Mouse (Mus musculus) thymus, adult 2 months (tissue): ENCODE data around the gene Pah. TPM values are rescaled to one million over a fixed set of nuclear protein-coding genes. Genes with fewer than 3 reads are reported as not detected.

Experiments
- DNase-seq: peaks from one replicate; pipeline ENCODE4 v3.0.0; 2021
- H3K27ac ChIP-seq: fragments of 200-500 bp; 2 replicates; pipeline ENCODE4 v1.5.1; 2012; ENCODE audit warnings: low read length, control low read depth; ENCODE audit not compliant: control insufficient read depth, insufficient read depth
- H3K27me3 ChIP-seq: fragments of 200-500 bp; 2 replicates; pipeline ENCODE4 v1.6.1; 2012; ENCODE audit warnings: mild to moderate bottlenecking, low read length, moderate library complexity, mixed read lengths; ENCODE audit not compliant: control insufficient read depth, insufficient read depth
- H3K36me3 ChIP-seq: fragments of 200-500 bp; 2 replicates; pipeline ENCODE4 v1.6.1; 2012; ENCODE audit warnings: mild to moderate bottlenecking, low read length, moderate library complexity; ENCODE audit not compliant: control insufficient read depth, insufficient read depth
- H3K4me1 ChIP-seq: fragments of 200-500 bp; replicated peaks from 2 replicates; pipeline ENCODE4 v1.6.1; 2012; ENCODE audit warnings: low read length; ENCODE audit not compliant: control insufficient read depth, insufficient read depth
- H3K4me3 ChIP-seq: fragments of 200-500 bp; 2 replicates; pipeline ENCODE4 v1.5.1; 2012; ENCODE audit warnings: mild to moderate bottlenecking, low read length, control low read depth, moderate library complexity; ENCODE audit not compliant: control insufficient read depth, insufficient read depth
- CTCF ChIP-seq: fragments of 200-500 bp; IDR thresholded peaks from 2 replicates; pipeline ENCODE4 v1.5.1; 2012; ENCODE audit warnings: mild to moderate bottlenecking, control low read depth, low read length, moderate library complexity, borderline replicate concordance; ENCODE audit not compliant: control insufficient read depth, poor library complexity, insufficient read depth; ENCODE audit errors: extremely low read depth
- POLR2A ChIP-seq: fragments of 200-500 bp; IDR thresholded peaks from 2 replicates; pipeline ENCODE4 v1.6.1; 2012; ENCODE audit warnings: mild to moderate bottlenecking, low read length, control low read depth, moderate library complexity; ENCODE audit not compliant: control insufficient read depth, poor library complexity, insufficient read depth; ENCODE audit errors: extremely low read depth
- WGBS: fragments of 180-500 bp; shearing (Covaris S2); methylation state at CpG from one replicate; pipeline ENCODE4 v1.1.7; 2018; 5-methylcytosine and 5-hydroxymethylcytosine counted together
- polyA plus RNA-seq: library from polyadenylated mRNA; depleted of rRNA; stranded (reverse); fragments of >200 nt; gene quantifications from 2 replicates; pipeline ENCODE4 v1.2.3, GENCODE M21; 2012; rRNA removed

The Pah gene
- polyA plus RNA-seq, result 0.36 and 0.87 TPM in 2 replicates

GRCm38 (mm10) chr10:87521646-87522045 is at the start of gene Pah:
TSS of gene Pah (plus strand) at chr10:87521795.
- Histone ChIP-seq H3K36me3 (no peaks in the 10 kb centered on the region), H3K27ac (no peak within 1 kb of the TSS), H3K4me1 (no peaks in the 10 kb centered on the region), H3K4me3 (no peak within 1 kb of the TSS), H3K27me3 (no peaks in the 10 kb centered on the region)
- no peak for DNase-seq
- 94% methylated on average over 5 of the region's 5 CpGs for WGBS
- no peak for TF ChIP-seq CTCF
- no peak for TF ChIP-seq POLR2A

GRCm38 (mm10) chr10:87473475-87474131 is 48.0 kb upstream of the Pah start:
- TF ChIP-seq CTCF, result no peak
- TF ChIP-seq POLR2A, result no peak
- Histone ChIP-seq H3K4me1 (no peaks in the 10 kb centered on the region), H3K36me3 (no peaks in the 10 kb centered on the region), H3K27me3 (no peaks in the 10 kb centered on the region), H3K4me3 (no peak overlapping the region), H3K27ac (no peak overlapping the region)
- no peak for DNase-seq
- WGBS, result 89% methylated on average over 10 of the region's 10 CpGs

GRCm38 (mm10) chr10:87474971-87475370 is 46.6 kb upstream of the Pah start:
- WGBS, result 82% methylated on average over 2 of the region's 2 CpGs
- no peak overlapping the region for H3K27ac ChIP-seq
- H3K36me3 ChIP-seq, result no peaks in the 10 kb centered on the region
- H3K4me1 ChIP-seq, result no peaks in the 10 kb centered on the region
- TF ChIP-seq POLR2A, result no peak
- no peak for TF ChIP-seq CTCF
- H3K27me3 ChIP-seq, result no peaks in the 10 kb centered on the region
- H3K4me3 ChIP-seq, result no peak overlapping the region
- no peak for DNase-seq

- Histone ChIP-seq H3K4me1 (no peaks in the 10 kb centered on the region), H3K36me3 (no peaks in the 10 kb centered on the region), H3K4me3 (no peak overlapping the region), H3K27me3 (no peaks in the 10 kb centered on the region), H3K27ac (no peak overlapping the region)
- TF ChIP-seq POLR2A (no peak), CTCF (no peak)
- 65% methylated on average over 5 of the region's 5 CpGs for WGBS
- no peak for DNase-seq
Measured at GRCm38 (mm10) chr10:87477895-87478294, 43.7 kb upstream of the Pah start.

GRCm38 (mm10) chr10:87484831-87485720 is 36.5 kb upstream of the Pah start:
- TF ChIP-seq CTCF (no peak), POLR2A (no peak)
- H3K4me3 ChIP-seq, result no peak overlapping the region
- no peaks in the 10 kb centered on the region for H3K27me3 ChIP-seq
- DNase-seq, result no peak
- 8% methylated on average over 17 of the region's 17 CpGs for WGBS
- H3K4me1 ChIP-seq, result no peaks in the 10 kb centered on the region
- no peaks in the 10 kb centered on the region for H3K36me3 ChIP-seq
- no peak overlapping the region for H3K27ac ChIP-seq

GRCm38 (mm10) chr10:87485721-87486620 is 35.6 kb upstream of the Pah start:
- TF ChIP-seq POLR2A (no peak), CTCF (no peak)
- Histone ChIP-seq H3K27ac (no peak overlapping the region), H3K36me3 (no peaks in the 10 kb centered on the region), H3K27me3 (no peaks in the 10 kb centered on the region), H3K4me1 (no peaks in the 10 kb centered on the region), H3K4me3 (no peak overlapping the region)
- 5% methylated on average over 33 of the region's 33 CpGs for WGBS
- no peak for DNase-seq
